Mouse (Mus musculus): ENCODE measurements around the gene G0s2. TPM values are rescaled to one million over a fixed set of nuclear protein-coding genes. Genes with fewer than 3 reads are reported as not detected.

G0s2 gene
- polyA plus RNA-seq, 1 experiment from 2014 or later = 21.8 TPM

- no peaks in the 10 kb centered on the region for H3K27me3 ChIP-seq
- no peak for ATAC-seq (ENCODE audit: insufficient number of reproducible peaks, insufficient read depth, low FRiP score, low TSS enrichment, low read depth)
- no peak overlapping the region for H3K4me3 ChIP-seq
- no peaks in the 10 kb centered on the region for H3K9me3 ChIP-seq
- H3K4me2 ChIP-seq = 0 out of 2 replicates have a peak overlapping the region, but pooled peaks have one; percentile 44
- no peak overlapping the region for H3K9ac ChIP-seq
- H3K27ac ChIP-seq = no peak overlapping the region
- 52% methylated on average over 2 of the region's 2 CpGs for WGBS
- peaks cover 9% of the 10 kb centered on the region for H3K4me1 ChIP-seq
- H3K36me3 ChIP-seq = no peaks in the 10 kb centered on the region
Observed at GRCm38 (mm10) chr1:193303096-193303495, 30.1 kb upstream of the G0s2 start.

- H3K4me2 ChIP-seq = peak overlapping the region; percentile 44
- H3K4me3 ChIP-seq = peak overlapping the region; percentile 6; the same call in 1 of the 2 replicates
- no peaks in the 10 kb centered on the region for H3K36me3 ChIP-seq
- no peaks in the 10 kb centered on the region for H3K9me3 ChIP-seq
- H3K27ac ChIP-seq = no peak overlapping the region
- peaks cover 9% of the 10 kb centered on the region for H3K4me1 ChIP-seq
- H3K27me3 ChIP-seq = no peaks in the 10 kb centered on the region
- ATAC-seq (ENCODE audit: insufficient number of reproducible peaks, insufficient read depth, low FRiP score, low TSS enrichment, low read depth) = no peak
- 59% methylated on average over 8 of the region's 8 CpGs for WGBS
- H3K9ac ChIP-seq = no peak overlapping the region
Observed at GRCm38 (mm10) chr1:193302093-193302405, 29.0 kb upstream of the G0s2 start.

GRCm38 (mm10) chr1:193301216-193302092 lies 28.4 kb upstream of the G0s2 start:
- Histone ChIP-seq H3K9ac (no peak overlapping the region), H3K9me3 (no peaks in the 10 kb centered on the region), H3K4me1 (peaks cover 9% of the 10 kb centered on the region), H3K27me3 (no peaks in the 10 kb centered on the region), H3K4me3 (0 out of 2 replicates have a peak overlapping the region, but pooled peaks have one; percentile 6), H3K4me2 (peak overlapping the region; percentile 44), H3K27ac (peak overlapping the region; percentile 48; the same call in 1 of the 2 replicates), H3K36me3 (no peaks in the 10 kb centered on the region)
- ATAC-seq (ENCODE audit: insufficient number of reproducible peaks, insufficient read depth, low FRiP score, low TSS enrichment, low read depth) = peak; percentile 84
- WGBS = 56% methylated on average over 6 of the region's 6 CpGs

- no peaks in the 10 kb centered on the region for H3K27me3 ChIP-seq
- no peak overlapping the region for H3K4me2 ChIP-seq
- H3K9ac ChIP-seq = no peak overlapping the region
- WGBS = 14% methylated on average over 1 of the region's 1 CpGs
- no peak overlapping the region for H3K27ac ChIP-seq
- H3K4me1 ChIP-seq = peaks cover 9% of the 10 kb centered on the region
- no peaks in the 10 kb centered on the region for H3K36me3 ChIP-seq
- no peaks in the 10 kb centered on the region for H3K9me3 ChIP-seq
- ATAC-seq (ENCODE audit: insufficient number of reproducible peaks, insufficient read depth, low FRiP score, low TSS enrichment, low read depth) = no peak
- H3K4me3 ChIP-seq = no peak overlapping the region
Observed at GRCm38 (mm10) chr1:193299995-193300394, 27.0 kb upstream of the G0s2 start.

- ATAC-seq (ENCODE audit: insufficient number of reproducible peaks, insufficient read depth, low FRiP score, low TSS enrichment, low read depth) = no peak
- Histone ChIP-seq H3K4me1 (peaks cover 9% of the 10 kb centered on the region), H3K4me3 (no peak overlapping the region), H3K27me3 (no peaks in the 10 kb centered on the region), H3K9ac (no peak overlapping the region), H3K9me3 (no peaks in the 10 kb centered on the region), H3K36me3 (no peaks in the 10 kb centered on the region), H3K27ac (no peak overlapping the region), H3K4me2 (no peak overlapping the region)
- WGBS = 84% methylated on average over 3 of the region's 3 CpGs
Observed at GRCm38 (mm10) chr1:193298141-193298765, 25.2 kb upstream of the G0s2 start.

DNA sequence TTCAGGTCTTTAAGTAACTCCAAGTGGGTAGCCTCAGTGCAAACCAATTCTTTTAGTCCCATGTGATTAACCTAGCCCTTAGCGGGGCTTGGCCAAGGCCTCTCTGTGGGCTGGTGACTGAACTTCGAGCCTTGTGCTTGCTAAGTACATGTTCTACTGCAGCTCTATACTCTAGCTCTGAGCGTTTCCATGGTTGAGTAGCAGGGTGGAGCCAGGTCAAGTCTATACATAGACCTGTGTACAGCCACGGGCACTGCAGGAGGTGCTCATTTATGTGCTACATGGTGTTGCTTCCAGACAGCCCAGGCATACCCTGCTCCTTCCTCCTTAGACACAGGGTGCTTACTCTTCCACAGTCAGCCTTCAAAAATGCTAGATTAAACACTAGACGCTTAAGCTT lies 22.9 kb upstream of the G0s2 start:
- 84% methylated on average over 5 of the region's 5 CpGs for WGBS

GRCm38 (mm10) chr1:193293926-193294325 lies 20.9 kb upstream of the G0s2 start:
- Histone ChIP-seq H3K36me3 (no peaks in the 10 kb centered on the region), H3K27me3 (no peaks in the 10 kb centered on the region), H3K4me1 (no peaks in the 10 kb centered on the region), H3K27ac (no peak overlapping the region), H3K9ac (no peak overlapping the region), H3K4me3 (no peak overlapping the region), H3K4me2 (no peak overlapping the region), H3K9me3 (no peaks in the 10 kb centered on the region)
- ATAC-seq (ENCODE audit: insufficient number of reproducible peaks, insufficient read depth, low FRiP score, low TSS enrichment, low read depth) = no peak
- WGBS = 76% methylated on average over 3 of the region's 3 CpGs

More for the DNA sequence above, 22.9 kb upstream of the G0s2 start:
- Histone ChIP-seq H3K27me3 (no peaks in the 10 kb centered on the region), H3K27ac (no peak overlapping the region), H3K9ac (no peak overlapping the region), H3K4me3 (no peak overlapping the region), H3K4me1 (no peaks in the 10 kb centered on the region), H3K4me2 (no peak overlapping the region), H3K36me3 (no peaks in the 10 kb centered on the region), H3K9me3 (no peaks in the 10 kb centered on the region)
- ATAC-seq (ENCODE audit: insufficient number of reproducible peaks, insufficient read depth, low FRiP score, low TSS enrichment, low read depth) = no peak

- ATAC-seq (ENCODE audit: insufficient number of reproducible peaks, insufficient read depth, low FRiP score, low TSS enrichment, low read depth) = no peak
- no peak overlapping the region for H3K27ac ChIP-seq
- 68% methylated on average over 2 of the region's 2 CpGs for WGBS
- no peak overlapping the region for H3K4me3 ChIP-seq
- H3K27me3 ChIP-seq = no peaks in the 10 kb centered on the region
- no peaks in the 10 kb centered on the region for H3K4me1 ChIP-seq
- no peaks in the 10 kb centered on the region for H3K36me3 ChIP-seq
- no peak overlapping the region for H3K4me2 ChIP-seq
- H3K9me3 ChIP-seq = no peaks in the 10 kb centered on the region
- H3K9ac ChIP-seq = no peak overlapping the region
Observed at GRCm38 (mm10) chr1:193293039-193293438, 20.0 kb upstream of the G0s2 start.

DNA sequence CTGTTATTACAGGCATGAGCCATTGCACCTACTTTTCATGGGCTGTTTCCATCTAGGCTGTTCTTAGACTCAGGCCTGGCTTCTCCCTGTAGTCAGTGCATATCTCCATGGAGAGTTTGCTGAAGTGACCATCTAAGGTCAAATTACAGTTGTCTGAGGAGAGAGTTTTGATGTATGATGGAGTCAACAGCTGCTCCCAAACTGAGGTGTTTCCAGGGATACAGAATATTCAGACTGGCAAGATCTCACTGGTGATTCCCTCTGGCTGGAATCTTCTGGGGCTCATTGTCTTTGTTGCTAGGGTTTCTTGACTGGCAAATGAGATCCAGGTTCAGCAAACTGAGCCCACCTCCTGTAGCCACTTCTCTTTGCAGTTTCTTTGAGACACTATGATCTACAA lies 17.7 kb upstream of the G0s2 start:
- no peak for ATAC-seq (ENCODE audit: insufficient number of reproducible peaks, insufficient read depth, low FRiP score, low TSS enrichment, low read depth)
- Histone ChIP-seq H3K4me3 (no peak overlapping the region), H3K36me3 (no peaks in the 10 kb centered on the region), H3K9me3 (no peaks in the 10 kb centered on the region), H3K9ac (no peak overlapping the region), H3K27ac (no peak overlapping the region), H3K27me3 (no peaks in the 10 kb centered on the region), H3K4me2 (no peak overlapping the region), H3K4me1 (no peaks in the 10 kb centered on the region)

- no peaks in the 10 kb centered on the region for H3K9me3 ChIP-seq
- H3K27me3 ChIP-seq = no peaks in the 10 kb centered on the region
- no peak overlapping the region for H3K9ac ChIP-seq
- no peak overlapping the region for H3K4me2 ChIP-seq
- no peak overlapping the region for H3K27ac ChIP-seq
- no peak for ATAC-seq (ENCODE audit: insufficient number of reproducible peaks, insufficient read depth, low FRiP score, low TSS enrichment, low read depth)
- no peaks in the 10 kb centered on the region for H3K36me3 ChIP-seq
- WGBS = 89% methylated on average over 5 of the region's 5 CpGs
- H3K4me1 ChIP-seq = no peaks in the 10 kb centered on the region
- H3K4me3 ChIP-seq = no peak overlapping the region
Observed at GRCm38 (mm10) chr1:193289914-193290313, 16.9 kb upstream of the G0s2 start.

DNA sequence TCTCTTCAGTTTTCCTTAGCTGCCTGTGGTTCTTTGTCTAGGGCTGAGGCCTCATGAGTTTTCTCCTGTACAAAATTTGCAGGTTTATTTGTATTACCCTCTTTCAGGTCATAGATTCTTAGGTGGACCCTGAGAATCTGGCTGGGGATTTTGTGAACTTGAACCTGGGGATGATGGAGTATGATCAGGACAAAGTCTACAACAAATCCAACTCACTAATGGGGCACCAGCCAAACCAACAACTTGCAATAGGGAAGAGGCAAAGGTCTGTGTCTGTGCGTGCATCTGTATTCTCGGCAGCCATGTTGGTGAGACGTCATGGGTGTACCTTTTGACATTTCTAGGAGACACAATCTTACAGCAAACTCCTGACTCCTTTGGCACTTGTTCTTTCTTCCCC lies 16.1 kb upstream of the G0s2 start:
- Histone ChIP-seq H3K27me3 (no peaks in the 10 kb centered on the region), H3K4me3 (no peak overlapping the region), H3K36me3 (no peaks in the 10 kb centered on the region), H3K9ac (no peak overlapping the region), H3K4me2 (no peak overlapping the region), H3K4me1 (no peaks in the 10 kb centered on the region), H3K9me3 (no peaks in the 10 kb centered on the region), H3K27ac (no peak overlapping the region)
- no peak for ATAC-seq (ENCODE audit: insufficient number of reproducible peaks, insufficient read depth, low FRiP score, low TSS enrichment, low read depth)
- WGBS = 91% methylated on average over 3 of the region's 3 CpGs

DNA sequence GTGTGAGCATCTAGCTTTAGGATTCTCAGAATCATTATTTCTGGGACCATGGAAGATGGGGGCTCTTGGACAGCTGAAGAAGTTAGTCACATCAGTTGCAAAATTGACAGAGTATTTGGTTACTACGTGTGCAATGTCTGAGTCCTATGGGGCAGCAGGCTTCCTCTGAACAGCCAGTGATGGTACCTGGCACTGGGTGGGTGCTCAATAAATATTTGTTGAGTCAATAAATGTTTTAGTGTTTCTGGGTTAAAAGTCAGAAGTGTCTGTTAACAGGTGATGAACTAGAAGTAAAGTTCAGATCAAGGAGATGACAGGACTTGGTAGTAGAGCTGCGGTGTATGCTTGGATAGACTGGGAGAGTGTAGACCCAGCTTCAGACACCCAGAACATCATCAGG lies 14.6 kb upstream of the G0s2 start:
- Histone ChIP-seq H3K27ac (no peak overlapping the region), H3K4me3 (no peak overlapping the region), H3K27me3 (no peaks in the 10 kb centered on the region), H3K4me2 (no peak overlapping the region), H3K9me3 (no peaks in the 10 kb centered on the region), H3K9ac (no peak overlapping the region), H3K4me1 (no peaks in the 10 kb centered on the region), H3K36me3 (no peaks in the 10 kb centered on the region)
- no peak for ATAC-seq (ENCODE audit: insufficient number of reproducible peaks, insufficient read depth, low FRiP score, low TSS enrichment, low read depth)
- WGBS = 89% methylated on average over 2 of the region's 2 CpGs
